Mouse (Mus musculus) small intestine, adult 2 months (tissue): ENCODE results near the gene Olfr56.
"Not testable (repeated sequence)": the region's sequence is repeated elsewhere in the genome, so short reads cannot be mapped to it uniquely, and the experiment has no call there.

Source experiments
- CTCF ChIP-seq: fragments of 200-500 bp; IDR thresholded peaks from 2 replicates; pipeline ENCODE4 v1.5.1; 2012; ENCODE audit warnings: low read depth, mild to moderate bottlenecking, control low read depth, inconsistent platforms, low read length, moderate library complexity, mixed read lengths; ENCODE audit not compliant: insufficient replicate concordance, insufficient read length; ENCODE audit errors: extremely low read depth
- POLR2A ChIP-seq: fragments of 200-500 bp; IDR thresholded peaks from 2 replicates; pipeline ENCODE4 v1.6.1; 2012; ENCODE audit warnings: low read depth, mild to moderate bottlenecking, control low read depth, inconsistent platforms, low read length, moderate library complexity

DNA sequence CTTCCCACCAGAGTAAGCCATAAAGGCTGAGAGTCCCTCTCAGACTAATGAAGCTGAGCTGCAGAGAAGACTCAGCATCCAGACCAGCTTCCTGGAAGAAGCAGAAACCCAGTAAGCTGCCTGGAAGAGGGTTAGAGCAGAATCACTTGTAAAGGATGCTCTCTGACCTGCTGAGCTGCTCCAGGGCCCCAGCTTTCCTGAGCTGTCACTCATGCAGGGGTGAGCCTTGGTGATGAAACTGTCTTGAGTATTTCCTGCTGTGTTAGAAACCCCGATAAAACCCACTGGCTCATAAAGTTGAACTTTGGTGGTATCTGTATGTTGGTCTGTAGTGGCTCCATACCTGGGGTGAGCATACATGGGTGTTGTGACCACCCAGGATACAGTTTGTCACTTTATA, 21.7 kb downstream of the Olfr56 start:
- TF ChIP-seq CTCF, POLR2A: not testable (repeated sequence)
